Mouse (Mus musculus): ENCODE measurements around the gene Jmjd1c. TPM values are rescaled to one million over a fixed set of nuclear protein-coding genes. Genes with fewer than 3 reads are reported as not detected.

Jmjd1c gene
- polyA plus RNA-seq, 1 experiment: 5.9 TPM

- 52% methylated on average over 1 of the region's 1 CpGs for WGBS
- DNase-seq (ENCODE audit: low read depth, low spot score): no peak
These were observed 117.8 kb downstream of the Jmjd1c start for GRCm38 (mm10) chr10:67213720-67214119.

GRCm38 (mm10) chr10:67215133-67215532 is 119.2 kb downstream of the Jmjd1c start:
- no peak for DNase-seq (ENCODE audit: low read depth, low spot score)
- 54% methylated on average over 4 of the region's 4 CpGs for WGBS

DNA sequence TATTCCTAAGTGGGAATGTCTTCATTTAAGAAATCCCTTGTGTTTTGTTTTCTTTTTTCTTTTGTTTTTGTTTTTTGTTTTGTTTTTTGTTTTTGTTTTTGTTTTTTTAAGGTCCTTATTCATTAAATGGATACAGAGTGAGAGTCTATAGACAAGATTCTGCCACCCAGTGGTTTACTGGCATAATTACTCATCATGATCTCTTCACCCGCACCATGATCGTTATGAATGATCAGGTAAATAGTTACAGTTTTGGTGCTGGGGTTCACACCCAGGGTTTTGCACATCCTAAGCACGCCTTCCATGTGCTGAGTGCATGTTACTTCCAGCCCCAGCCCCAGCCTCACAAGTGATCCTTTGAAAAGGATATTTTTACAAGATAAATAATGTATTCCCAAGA is 120.9 kb downstream of the Jmjd1c start:
- DNase-seq (ENCODE audit: low read depth, low spot score): no peak

GRCm38 (mm10) chr10:67218873-67219565 is 123.1 kb downstream of the Jmjd1c start:
- no peak for DNase-seq (ENCODE audit: low read depth, low spot score)
- 88% methylated on average over 18 of the region's 18 CpGs for WGBS

More for the DNA sequence above, 120.9 kb downstream of the Jmjd1c start:
- WGBS: 58% methylated on average over 3 of the region's 3 CpGs

GRCm38 (mm10) chr10:67220251-67220650 is 124.3 kb downstream of the Jmjd1c start:
- DNase-seq (ENCODE audit: low read depth, low spot score): no peak
- WGBS: 64% methylated on average over 4 of the region's 4 CpGs

DNA sequence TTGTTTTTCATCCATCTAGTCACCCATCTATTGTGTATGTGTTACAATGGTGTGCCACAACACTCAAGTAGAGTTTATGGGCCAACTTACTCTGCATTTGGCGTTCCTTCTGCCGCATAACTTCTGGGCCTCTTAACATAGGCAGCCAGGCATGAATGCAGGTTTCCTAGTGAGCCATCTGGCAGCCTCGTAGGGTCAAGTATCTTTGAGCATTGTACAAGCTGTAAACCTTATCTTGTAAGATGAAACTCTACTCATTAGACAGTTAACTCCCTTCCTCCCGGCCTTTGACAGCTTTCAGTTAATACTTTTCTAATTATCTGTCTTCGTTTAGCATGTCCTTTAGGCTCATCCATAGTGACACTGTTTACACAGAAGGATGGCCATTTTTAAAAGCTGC is 125.4 kb downstream of the Jmjd1c start:
- 60% methylated on average over 5 of the region's 5 CpGs for WGBS
- no peak for DNase-seq (ENCODE audit: low read depth, low spot score)

GRCm38 (mm10) chr10:67223942-67224341 is 128.0 kb downstream of the Jmjd1c start:
- WGBS: 80% methylated on average over 3 of the region's 4 CpGs

GRCm38 (mm10) chr10:67225528-67225927 is 129.6 kb downstream of the Jmjd1c start:
- DNase-seq (ENCODE audit: low read depth, low spot score): no peak
- WGBS: 74% methylated on average over 6 of the region's 6 CpGs

More at GRCm38 (mm10) chr10:67223942-67224341, 128.0 kb downstream of the Jmjd1c start:
- no peak for DNase-seq (ENCODE audit: low read depth, low spot score)

DNA sequence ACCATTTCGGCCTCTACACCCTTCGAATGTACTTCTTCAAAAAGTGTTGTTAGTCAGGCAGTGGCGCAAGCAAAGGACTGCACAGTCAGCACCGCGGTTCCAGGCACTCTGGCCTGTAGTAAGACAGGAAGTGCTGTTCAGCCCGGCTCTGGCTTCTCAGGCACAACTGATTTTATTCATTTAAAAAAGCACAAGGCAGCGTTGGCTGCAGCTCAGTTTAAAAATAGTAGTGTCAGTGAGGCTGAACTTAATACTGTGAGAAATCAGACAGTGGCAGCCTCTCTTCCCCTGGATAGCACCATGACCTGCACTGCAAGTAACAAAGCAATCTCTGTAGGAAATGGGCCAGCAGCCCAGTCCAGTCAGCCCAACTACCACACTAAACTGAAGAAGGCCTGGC is 130.2 kb downstream of the Jmjd1c start:
- 62% methylated on average over 7 of the region's 7 CpGs for WGBS
- DNase-seq (ENCODE audit: low read depth, low spot score): no peak

DNA sequence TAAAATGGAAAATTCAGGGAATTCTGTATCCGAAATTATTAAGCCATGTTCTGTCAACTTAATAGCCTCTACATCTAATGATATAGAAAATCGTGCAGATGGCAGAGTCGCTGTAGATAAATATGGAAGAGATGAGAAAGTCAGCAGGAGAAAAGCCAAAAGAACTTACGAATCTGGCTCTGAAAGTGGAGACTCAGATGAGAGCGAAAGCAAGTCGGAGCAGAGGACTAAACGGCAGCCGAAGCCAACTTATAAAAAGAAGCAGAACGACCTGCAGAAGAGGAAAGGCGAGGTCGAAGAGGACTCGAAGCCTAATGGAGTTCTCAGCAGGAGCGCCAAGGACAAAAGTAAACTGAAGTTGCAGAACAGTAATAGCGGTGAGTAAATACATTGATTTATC is 130.6 kb downstream of the Jmjd1c start:
- no peak for DNase-seq (ENCODE audit: low read depth, low spot score)
- 58% methylated on average over 14 of the region's 14 CpGs for WGBS

DNA sequence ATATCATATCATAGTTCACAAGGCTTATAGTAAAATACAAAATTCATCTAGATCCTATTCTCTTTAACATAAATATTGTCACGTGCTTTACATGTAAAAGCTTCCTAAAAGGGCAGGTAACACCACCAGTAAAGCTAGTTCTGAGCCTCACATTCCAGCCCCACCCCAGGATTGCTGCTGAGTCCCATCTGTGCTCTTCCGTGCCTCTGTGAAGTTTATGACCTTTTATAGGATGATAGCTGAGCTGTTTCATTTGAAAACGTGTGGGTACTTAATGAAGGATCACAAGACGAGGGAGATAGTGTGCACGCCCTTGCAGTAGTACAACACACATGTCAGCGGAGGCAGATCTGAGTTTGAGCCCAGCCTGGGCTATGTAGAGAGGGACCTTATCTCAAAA is 134.5 kb downstream of the Jmjd1c start:
- 44% methylated on average over 6 of the region's 6 CpGs for whole genome bisulfite sequencing
- no peak for DNase-seq (ENCODE audit: low read depth, low spot score)

DNA sequence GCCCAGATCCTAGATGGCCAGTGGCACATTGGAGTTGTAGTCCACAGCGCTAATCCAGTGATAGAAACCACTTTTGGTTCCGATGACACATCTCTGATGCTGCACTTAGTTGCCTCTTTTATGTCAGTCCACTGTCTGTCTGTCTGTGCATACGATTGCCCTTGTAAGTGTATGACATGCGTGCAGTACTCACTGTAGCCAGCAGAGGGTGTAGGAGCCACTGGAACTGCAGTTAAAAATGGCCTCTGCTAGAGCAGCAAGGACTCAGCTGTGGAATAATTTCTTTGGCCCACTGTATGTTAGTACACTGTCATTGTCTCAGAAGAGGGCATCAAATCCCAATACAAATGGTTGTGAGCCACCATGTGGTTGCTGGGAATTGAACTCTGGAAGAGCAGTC is 151.2 kb downstream of the Jmjd1c start:
- 97% methylated on average over 4 of the region's 4 CpGs for WGBS
- DNase-seq (ENCODE audit: low read depth, low spot score): no peak

DNA sequence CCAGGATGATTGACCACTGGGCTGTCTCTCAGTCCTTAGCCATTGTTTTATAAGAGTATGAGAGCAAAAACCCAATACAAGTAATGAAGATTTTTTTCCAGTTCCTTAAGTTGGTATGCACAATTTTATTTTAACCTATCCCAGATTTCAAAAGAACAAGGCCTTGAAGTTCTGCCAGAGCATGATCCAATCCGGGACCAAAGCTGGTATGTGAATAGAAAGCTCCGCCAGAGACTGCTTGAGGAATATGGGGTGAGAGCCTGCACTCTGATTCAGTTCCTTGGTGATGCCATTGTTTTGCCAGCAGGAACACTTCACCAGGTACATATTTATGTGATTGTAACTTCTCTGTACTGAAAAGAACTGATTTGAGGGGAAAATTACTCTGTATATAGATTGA is 153.6 kb downstream of the Jmjd1c start:
- WGBS: 77% methylated on average over 2 of the region's 2 CpGs
- no peak for DNase-seq (ENCODE audit: low read depth, low spot score)

DNA sequence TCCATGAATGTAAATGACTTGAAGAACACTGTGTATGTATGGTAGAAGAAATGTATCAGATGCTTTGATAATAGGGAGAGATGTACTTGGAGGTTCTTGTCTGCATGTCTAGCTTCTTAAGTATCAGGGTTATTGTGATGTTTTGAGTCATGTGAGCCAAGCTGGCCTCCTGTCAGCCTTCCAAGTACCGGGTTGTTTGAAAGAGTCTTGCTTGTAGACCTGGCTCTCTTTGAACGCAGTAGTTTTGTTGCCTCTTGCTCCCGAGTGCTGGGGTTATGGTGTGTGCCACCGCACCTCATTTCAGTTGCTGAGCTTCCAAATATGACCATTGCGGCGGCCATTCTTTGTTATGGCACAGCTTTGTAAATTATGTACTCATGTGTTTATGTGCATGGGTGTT is 154.9 kb downstream of the Jmjd1c start:
- WGBS: 87% methylated on average over 6 of the region's 6 CpGs
- no peak for DNase-seq (ENCODE audit: low read depth, low spot score)

DNA sequence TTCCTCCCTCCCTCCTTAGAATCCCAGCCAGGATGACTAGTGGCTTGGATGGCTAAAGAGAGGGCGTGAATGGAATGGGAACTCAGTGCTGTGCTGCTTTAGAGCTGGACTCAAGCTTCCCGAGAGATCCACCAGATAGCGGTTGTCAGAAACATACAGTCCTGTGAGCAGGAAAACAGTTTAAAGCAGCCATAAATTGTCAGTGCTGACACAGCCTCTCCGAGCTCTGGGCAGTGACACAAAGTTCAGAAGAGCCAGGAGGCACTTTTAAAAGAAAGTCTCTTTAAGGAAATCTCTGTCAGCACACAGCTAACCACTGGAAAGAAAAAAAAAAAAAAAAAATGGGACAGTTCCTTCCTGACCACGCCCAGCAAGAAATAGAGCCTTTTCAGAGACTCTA is 156.4 kb downstream of the Jmjd1c start:
- 60% methylated on average over 5 of the region's 5 CpGs for WGBS
- DNase-seq (ENCODE audit: low read depth, low spot score): no peak

DNA sequence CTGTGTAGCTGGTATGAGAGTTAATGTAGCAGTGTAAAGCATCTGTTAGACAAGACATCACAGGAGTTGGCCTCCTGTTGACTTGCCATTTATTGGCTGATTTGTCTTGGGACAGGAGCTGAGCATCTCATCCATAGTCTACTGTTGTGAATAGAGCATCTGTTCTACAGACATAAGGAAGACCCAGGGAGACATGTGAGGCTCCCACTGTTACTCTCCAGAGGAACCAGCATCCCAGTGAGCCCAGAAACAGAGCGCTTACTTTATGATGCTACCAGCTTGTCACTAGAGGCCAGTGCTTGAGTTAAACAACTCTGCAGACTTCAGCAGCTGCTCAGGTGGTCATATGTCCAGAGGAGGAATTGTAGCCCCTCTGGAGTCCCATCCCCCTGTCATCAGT is 157.2 kb downstream of the Jmjd1c start:
- 100% methylated on average over 1 of the region's 1 CpGs for WGBS
- no peak for DNase-seq (ENCODE audit: low read depth, low spot score)

DNA sequence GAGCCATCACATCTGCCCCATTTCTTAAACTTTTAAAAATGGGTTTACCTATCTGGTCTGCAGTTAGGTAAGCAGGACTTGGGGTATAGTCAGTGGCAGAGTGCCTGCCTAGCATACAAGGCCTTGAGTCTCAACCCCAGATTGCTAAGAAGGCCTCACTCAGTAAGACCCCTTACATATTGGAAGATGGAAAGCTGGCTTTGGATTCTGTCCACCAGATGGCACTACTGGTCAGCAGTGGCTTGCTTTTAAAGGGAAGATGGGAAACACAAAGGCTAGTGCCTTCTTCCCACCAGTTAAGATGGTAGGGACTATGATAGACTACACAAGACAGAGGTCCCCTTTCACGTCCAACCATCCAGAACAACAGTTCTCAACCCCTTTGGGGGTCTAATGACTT is 168.9 kb downstream of the Jmjd1c start:
- DNase-seq (ENCODE audit: low read depth, low spot score): no peak
- WGBS: 54% methylated on average over 1 of the region's 1 CpGs

DNA sequence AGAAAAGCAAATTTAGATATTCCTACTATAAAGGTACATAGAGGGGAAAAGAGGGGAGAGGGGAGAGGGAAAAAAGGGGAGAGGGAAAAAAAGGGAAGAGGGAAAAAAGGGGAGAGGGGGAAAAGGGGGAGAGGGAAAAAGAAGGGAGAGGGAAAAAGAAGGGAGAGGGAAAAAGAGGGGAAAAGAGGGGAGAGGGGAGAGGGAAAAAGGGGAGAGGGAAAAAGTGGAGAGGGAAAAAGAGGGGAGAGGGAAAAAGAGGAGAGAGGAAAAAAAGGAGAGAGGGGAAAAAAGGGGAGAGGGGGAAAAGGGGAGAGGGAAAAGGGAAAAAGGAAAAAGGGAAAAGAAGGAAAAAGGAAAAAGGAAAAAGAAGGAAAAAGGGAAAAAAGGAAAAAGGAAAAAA is 180.0 kb downstream of the Jmjd1c start:
- DNase-seq (ENCODE audit: low read depth, low spot score): no peak

- 77% methylated on average over 8 of the region's 8 CpGs for WGBS
- DNase-seq (ENCODE audit: low read depth, low spot score): no peak
These were observed 185.9 kb downstream of the Jmjd1c start for GRCm38 (mm10) chr10:67281852-67282251.

GRCm38 (mm10) chr10:67282531-67282930 is 186.6 kb downstream of the Jmjd1c start:
- no peak for DNase-seq (ENCODE audit: low read depth, low spot score)
- WGBS: 77% methylated on average over 2 of the region's 2 CpGs

- 37% methylated on average over 9 of the region's 9 CpGs for WGBS
- no peak for DNase-seq (ENCODE audit: low read depth, low spot score)
These were observed 187.6 kb downstream of the Jmjd1c start for GRCm38 (mm10) chr10:67283516-67283915.

- DNase-seq (ENCODE audit: low read depth, low spot score): no peak
- WGBS: 2% methylated on average over 10 of the region's 10 CpGs
These were observed 188.4 kb downstream of the Jmjd1c start for GRCm38 (mm10) chr10:67284311-67284710.

Measured in large intestine, adult 2 months (tissue).